Mouse (Mus musculus) liver, embryonic 11.5 days (tissue): ENCODE data around the gene Matn4. TPM values are rescaled to one million over a fixed set of nuclear protein-coding genes. Genes with fewer than 3 reads are reported as not detected.

Experiments used
- ATAC-seq: fragments of 200-750 bp; cut with Nextera tagmentation; replicated peaks from 2 replicates; pipeline ENCODE4 v1.8.0; 2017; ENCODE audit warnings: moderate number of reproducible peaks, mild to moderate bottlenecking, moderate TSS enrichment, moderate library complexity; ENCODE audit not compliant: low FRiP score
- DNase-seq: peaks from one replicate; pipeline ENCODE4 v3.0.0-alpha.2; 2017; ENCODE audit warnings: low spot score
- H3K27ac ChIP-seq: fragments of 300-500 bp; sonication (generic); 2 replicates; pipeline ENCODE4 v1.5.1; 2014; ENCODE audit warnings: mild to moderate bottlenecking, low read depth, low read length, control low read depth
- H3K27me3 ChIP-seq: fragments of 300-500 bp; sonication (generic); replicated peaks from 2 replicates; pipeline ENCODE4 v1.6.1; 2014; ENCODE audit warnings: low read length, mixed read lengths; ENCODE audit not compliant: control insufficient read depth, insufficient read depth
- H3K36me3 ChIP-seq: fragments of 300-500 bp; sonication (generic); 2 replicates; pipeline ENCODE4 v1.6.1; 2014; ENCODE audit warnings: mild to moderate bottlenecking, low read length, moderate library complexity, mixed read lengths; ENCODE audit not compliant: control insufficient read depth, insufficient read depth
- H3K4me1 ChIP-seq: fragments of 300-500 bp; sonication (generic); replicated peaks from 2 replicates; pipeline ENCODE4 v1.6.1; 2014; ENCODE audit warnings: low read length, mixed read lengths; ENCODE audit not compliant: control insufficient read depth, insufficient read depth
- H3K4me2 ChIP-seq: fragments of 300-500 bp; sonication (generic); 2 replicates; pipeline ENCODE4 v1.6.1; 2014; ENCODE audit warnings: mild to moderate bottlenecking, control low read depth, moderate library complexity
- H3K4me3 ChIP-seq: fragments of 300-500 bp; sonication (generic); 2 replicates; pipeline ENCODE4 v1.5.1; 2014; ENCODE audit warnings: low read depth, low read length, control low read depth
- H3K9ac ChIP-seq: fragments of 300-500 bp; sonication (generic); 2 replicates; pipeline ENCODE4 v1.6.1; 2014; ENCODE audit warnings: low read depth, low read length, control low read depth
- H3K9me3 ChIP-seq: fragments of 300-500 bp; sonication (generic); 2 replicates; pipeline ENCODE4 v1.6.1; 2016; ENCODE audit warnings: low read length, inconsistent platforms, mixed read lengths; ENCODE audit not compliant: control insufficient read depth
- WGBS: fragments of 180-500 bp; shearing (Covaris S2); extraction: QIAGEN DNeasy Blood & Tissue Kit; methylation state at CpG from one replicate; pipeline ENCODE4 v1.1.7; 2014; 5-methylcytosine and 5-hydroxymethylcytosine counted together
- polyA plus RNA-seq: library from polyadenylated mRNA; unstranded; fragments of >200 nt; fragmentation: Nextera tagmentation; extraction: Ambion mirVana; gene quantifications from 2 replicates; pipeline ENCODE4 v1.2.1, GENCODE M21; 2014

The Matn4 gene
- polyA plus RNA-seq = 0.14 and 0.32 TPM in 2 replicates

- Histone ChIP-seq H3K9me3 (no peaks in the 10 kb centered on the region), H3K4me1 (peaks cover 2% of the 10 kb centered on the region; the same call in 1 of the 2 replicates), H3K27ac (no peak within 1 kb of the TSS), H3K4me3 (peak within 1 kb of the TSS; percentile 33), H3K4me2 (peak within 1 kb of the TSS; percentile 52), H3K9ac (no peak within 1 kb of the TSS), H3K36me3 (no peaks in the 10 kb centered on the region), H3K27me3 (peaks cover 98% of the 10 kb centered on the region)
- no peak for ATAC-seq
- no peak for DNase-seq
- 7% methylated on average over 9 of the region's 9 CpGs for WGBS
Observed at GRCm38 (mm10) chr2:164405060-164405459, at the start of gene Matn4. TSS of gene Matn4 (minus strand) at chr2:164405160.

GRCm38 (mm10) chr2:164453887-164454500 lies 49.0 kb upstream of the Matn4 start:
- H3K4me2 ChIP-seq = no peak overlapping the region
- H3K9ac ChIP-seq = no peak overlapping the region
- H3K27me3 ChIP-seq = no peaks in the 10 kb centered on the region; the same call in 1 of the 2 replicates
- DNase-seq (no peak), ATAC-seq (no peak)
- H3K27ac ChIP-seq = no peak overlapping the region
- no peak overlapping the region for H3K4me3 ChIP-seq
- no peaks in the 10 kb centered on the region for H3K36me3 ChIP-seq
- H3K9me3 ChIP-seq = no peaks in the 10 kb centered on the region
- 61% methylated on average over 7 of the region's 7 CpGs for WGBS
- H3K4me1 ChIP-seq = peaks cover 11% of the 10 kb centered on the region; the same call in 1 of the 2 replicates

DNA sequence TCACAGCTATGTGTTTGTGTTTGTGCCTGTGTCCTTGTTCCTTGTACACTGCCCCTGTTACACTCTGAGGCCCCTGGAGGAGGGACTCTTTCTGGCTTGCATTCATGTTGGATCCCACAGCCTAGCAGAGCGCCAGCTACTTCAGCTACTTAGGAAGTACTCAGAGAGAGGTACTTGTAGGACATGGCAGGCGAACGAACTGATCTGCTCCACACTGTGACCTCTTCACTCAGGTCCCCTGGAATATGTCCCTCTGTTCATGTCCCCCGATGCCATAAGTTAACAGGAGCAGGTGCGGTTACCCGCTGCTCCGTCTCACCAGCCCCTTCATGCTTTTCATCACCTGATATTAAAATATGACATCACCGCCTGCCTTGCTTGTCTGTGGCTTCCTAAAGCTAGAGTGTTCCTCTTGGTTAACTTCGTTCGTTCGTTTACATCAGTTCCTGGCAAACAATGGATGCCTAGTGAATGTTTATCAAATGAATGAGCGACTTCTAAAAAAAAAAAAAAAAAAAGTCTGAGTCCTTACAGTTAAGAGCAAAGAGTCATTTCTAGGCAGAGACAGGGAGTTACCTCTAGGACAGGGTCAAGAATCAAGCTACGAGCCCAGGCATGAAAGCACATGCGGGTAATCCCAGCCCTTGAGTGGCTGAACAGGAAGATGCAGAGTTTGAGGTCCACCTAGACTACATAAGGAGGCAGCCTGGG lies 48.2 kb upstream of the Matn4 start:
- Histone ChIP-seq H3K4me1 (peaks cover 11% of the 10 kb centered on the region; the same call in 1 of the 2 replicates), H3K4me2 (no peak overlapping the region), H3K9me3 (no peaks in the 10 kb centered on the region), H3K27ac (no peak overlapping the region), H3K4me3 (no peak overlapping the region), H3K36me3 (no peaks in the 10 kb centered on the region), H3K27me3 (no peaks in the 10 kb centered on the region; the same call in 1 of the 2 replicates), H3K9ac (no peak overlapping the region)
- WGBS = 72% methylated on average over 14 of the region's 14 CpGs
- DNase-seq (no peak), ATAC-seq (no peak)

DNA sequence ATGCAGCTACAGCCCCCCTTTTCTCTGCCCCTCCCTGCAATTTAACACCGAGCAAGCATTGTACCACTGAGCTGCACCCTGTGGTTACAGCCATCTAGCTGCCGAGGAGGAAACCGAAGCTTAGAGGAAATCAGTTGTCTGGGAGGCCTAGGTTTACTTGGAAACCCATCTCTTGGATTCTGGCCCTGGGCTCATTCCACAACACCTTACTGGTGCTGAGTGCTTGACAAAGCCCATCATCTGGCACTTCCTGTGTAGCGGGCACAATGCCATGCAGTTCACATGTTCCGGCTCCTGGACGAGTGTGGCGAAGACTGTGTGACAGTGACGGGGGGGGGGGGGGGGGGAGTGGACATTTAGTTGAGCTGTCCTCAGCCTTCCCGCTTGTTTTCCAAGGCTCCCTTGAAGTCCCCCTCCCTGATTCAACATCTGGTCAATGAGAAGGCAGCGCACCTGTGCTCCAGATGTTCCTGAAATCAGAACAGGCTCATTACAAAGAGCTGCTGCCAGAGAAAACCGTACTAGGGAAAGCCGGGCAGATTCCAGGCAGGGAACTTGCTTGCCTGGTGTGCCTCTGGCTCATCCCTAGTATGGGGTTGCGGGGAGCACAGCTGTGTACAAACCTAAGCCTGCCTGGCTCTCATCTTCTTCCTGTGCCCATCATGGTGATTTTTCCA lies 47.2 kb upstream of the Matn4 start:
- H3K9ac ChIP-seq = no peak overlapping the region
- H3K4me1 ChIP-seq = peaks cover 11% of the 10 kb centered on the region; the same call in 1 of the 2 replicates
- no peaks in the 10 kb centered on the region for H3K9me3 ChIP-seq
- DNase-seq (no peak), ATAC-seq (no peak)
- H3K36me3 ChIP-seq = no peaks in the 10 kb centered on the region
- no peak overlapping the region for H3K27ac ChIP-seq
- no peak overlapping the region for H3K4me2 ChIP-seq
- no peak overlapping the region for H3K4me3 ChIP-seq
- WGBS = 58% methylated on average over 13 of the region's 13 CpGs
- no peaks in the 10 kb centered on the region; the same call in 1 of the 2 replicates for H3K27me3 ChIP-seq

DNA sequence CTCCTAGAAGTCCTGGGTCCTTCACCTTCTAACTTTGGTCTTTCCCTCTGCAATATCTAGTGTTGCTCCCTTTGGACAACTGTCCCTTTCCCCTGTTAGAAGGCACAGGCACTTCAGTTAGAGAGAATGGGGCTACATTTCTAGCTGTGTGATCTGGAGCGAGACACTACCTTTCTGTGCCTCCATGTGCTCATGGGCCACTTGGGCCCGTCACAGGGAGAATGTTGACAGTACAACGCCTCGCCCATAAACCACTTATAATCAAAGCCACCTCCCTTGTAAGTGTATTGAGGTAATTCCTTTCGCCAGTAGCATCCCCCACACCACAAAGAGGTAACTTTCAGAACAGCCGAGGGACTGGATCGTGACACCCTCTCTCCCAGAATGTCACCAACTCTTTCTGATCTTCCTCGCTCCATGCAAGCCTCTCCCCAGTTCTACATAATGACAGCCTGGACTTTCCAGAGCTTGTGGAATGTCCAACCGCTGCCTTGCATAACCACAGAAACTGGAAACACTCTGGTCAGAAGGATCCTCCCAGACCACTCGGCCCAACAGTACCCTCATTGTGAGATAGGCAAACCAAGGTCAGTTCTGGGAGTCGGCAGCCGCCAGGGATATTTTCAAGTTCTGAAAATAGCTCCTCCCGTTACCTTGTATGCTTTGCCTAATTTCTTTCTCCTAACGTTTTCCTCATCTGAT lies 44.5 kb upstream of the Matn4 start:
- no peak overlapping the region for H3K4me3 ChIP-seq
- no peak overlapping the region for H3K4me2 ChIP-seq
- 82% methylated on average over 14 of the region's 14 CpGs for WGBS
- no peak overlapping the region for H3K27ac ChIP-seq
- ATAC-seq (no peak), DNase-seq (no peak)
- H3K4me1 ChIP-seq = no peaks in the 10 kb centered on the region
- H3K9ac ChIP-seq = no peak overlapping the region
- no peaks in the 10 kb centered on the region for H3K36me3 ChIP-seq
- H3K9me3 ChIP-seq = no peaks in the 10 kb centered on the region
- H3K27me3 ChIP-seq = no peaks in the 10 kb centered on the region; the same call in 1 of the 2 replicates

- Histone ChIP-seq H3K27me3 (peaks cover under 1% of the 10 kb centered on the region; the same call in 1 of the 2 replicates), H3K4me2 (no peak overlapping the region), H3K4me1 (no peaks in the 10 kb centered on the region), H3K27ac (no peak overlapping the region), H3K9me3 (no peaks in the 10 kb centered on the region), H3K36me3 (no peaks in the 10 kb centered on the region), H3K4me3 (no peak overlapping the region), H3K9ac (no peak overlapping the region)
- no peak for ATAC-seq
- DNase-seq = no peak
- 81% methylated on average over 5 of the region's 5 CpGs for WGBS
Observed at GRCm38 (mm10) chr2:164448921-164449320, 44.0 kb upstream of the Matn4 start.

GRCm38 (mm10) chr2:164448140-164448539 lies 43.2 kb upstream of the Matn4 start:
- no peak overlapping the region for H3K4me2 ChIP-seq
- 94% methylated on average over 1 of the region's 1 CpGs for WGBS
- DNase-seq (no peak), ATAC-seq (no peak)
- no peaks in the 10 kb centered on the region for H3K36me3 ChIP-seq
- peaks cover 8% of the 10 kb centered on the region for H3K27me3 ChIP-seq
- no peak overlapping the region for H3K4me3 ChIP-seq
- no peak overlapping the region for H3K27ac ChIP-seq
- H3K9ac ChIP-seq = no peak overlapping the region
- H3K9me3 ChIP-seq = no peaks in the 10 kb centered on the region
- no peaks in the 10 kb centered on the region for H3K4me1 ChIP-seq

GRCm38 (mm10) chr2:164446086-164446469 lies 41.1 kb upstream of the Matn4 start:
- Histone ChIP-seq H3K36me3 (no peaks in the 10 kb centered on the region), H3K9me3 (no peaks in the 10 kb centered on the region), H3K27me3 (peaks cover 27% of the 10 kb centered on the region), H3K4me3 (no peak overlapping the region), H3K4me1 (no peaks in the 10 kb centered on the region; the same call in 1 of the 2 replicates), H3K4me2 (no peak overlapping the region), H3K27ac (no peak overlapping the region), H3K9ac (no peak overlapping the region)
- WGBS = 74% methylated on average over 3 of the region's 3 CpGs
- DNase-seq (no peak), ATAC-seq (no peak)
